Mouse (Mus musculus): ENCODE measurements at regions not wholly inside any gene's neighbourhood (a gene's known extent, or its start where the extent isn't known, plus 50 kb on each side); places are given as distances from the start of the nearest gene placed in this dataset.

GRCm38 (mm10) chr14:99521954-99522523 is 223.5 kb downstream of the Klf5 start:
- DNase-seq (ENCODE audit: low spot score), result no peak

GRCm38 (mm10) chr14:99535781-99536180 is 237.3 kb downstream of the Klf5 start:
- DNase-seq (ENCODE audit: low spot score), result no peak

- no peak for DNase-seq (ENCODE audit: low spot score)
Observed at GRCm38 (mm10) chr14:99537286-99537685, 238.8 kb downstream of the Klf5 start.

DNA sequence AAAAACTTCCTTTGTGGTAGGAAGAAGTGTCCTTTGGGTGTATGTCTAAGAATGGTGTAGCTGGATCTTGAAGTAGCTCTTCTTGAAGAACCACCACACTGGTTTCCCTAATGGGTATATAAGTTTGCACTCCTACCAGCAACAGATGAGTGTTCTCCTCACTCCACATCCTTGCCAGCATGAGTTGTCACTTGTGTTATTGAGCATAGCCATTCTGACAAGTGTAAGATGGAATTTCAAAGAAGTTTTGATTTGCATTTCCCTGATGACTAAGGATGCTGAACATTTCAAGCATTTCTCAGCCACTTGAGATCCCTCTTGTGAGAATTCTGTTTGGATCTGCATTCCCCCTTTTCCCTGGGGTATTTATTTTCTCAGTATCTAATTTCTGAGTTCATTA is 243.2 kb downstream of the Klf5 start:
- DNase-seq (ENCODE audit: low spot score), result no peak

GRCm38 (mm10) chr14:99547931-99548330 is 249.4 kb downstream of the Klf5 start:
- no peak for DNase-seq (ENCODE audit: low spot score)

GRCm38 (mm10) chr14:99548363-99549248 is 250.1 kb downstream of the Klf5 start:
- no peak for DNase-seq (ENCODE audit: low spot score)

GRCm38 (mm10) chr14:99564024-99564423 is 265.5 kb downstream of the Klf5 start:
- DNase-seq (ENCODE audit: low spot score), result no peak

DNA sequence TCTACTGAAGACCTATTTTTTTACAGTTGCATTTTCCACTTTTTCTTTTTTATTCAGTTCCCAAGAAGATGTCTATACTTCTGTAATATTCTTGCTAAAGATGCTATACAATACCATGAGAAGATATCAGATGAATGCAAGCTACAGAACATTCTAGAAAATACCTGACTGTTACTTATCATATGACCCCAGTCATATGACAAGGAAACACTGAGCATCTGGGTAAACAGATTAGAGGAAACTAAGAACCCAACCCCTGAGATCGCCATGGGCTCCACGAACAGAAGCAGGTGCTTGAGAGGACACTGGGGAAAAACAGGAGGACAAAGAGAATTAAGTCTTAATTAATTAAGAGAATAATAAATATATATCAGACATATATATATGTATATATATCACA is 275.7 kb downstream of the Klf5 start:
- no peak for DNase-seq (ENCODE audit: low spot score)

DNA sequence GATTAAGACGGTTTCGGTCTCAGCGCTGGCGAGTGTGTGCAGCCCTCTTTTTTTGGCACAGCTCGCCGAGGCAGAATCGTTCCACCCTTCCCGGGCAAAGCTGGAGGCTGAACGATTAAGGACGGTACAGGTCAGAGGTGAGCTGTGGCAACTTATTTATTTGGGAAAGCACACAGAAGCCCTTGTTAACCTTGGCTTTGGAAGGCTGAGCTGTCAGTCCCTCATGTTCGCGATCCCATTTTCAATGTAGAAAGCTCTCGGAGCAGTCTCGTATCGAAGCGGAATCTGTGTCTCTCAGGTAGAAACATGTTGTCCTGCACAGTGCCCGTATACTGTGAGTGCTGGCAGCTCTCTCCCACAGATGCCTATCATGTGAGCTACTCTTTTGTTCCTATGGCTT is 280.2 kb downstream of the Klf5 start:
- DNase-seq (ENCODE audit: low spot score), result peak; percentile 17

- DNase-seq (ENCODE audit: low spot score), result no peak
Observed at GRCm38 (mm10) chr14:99579271-99579759, 280.8 kb downstream of the Klf5 start.

- no peak for DNase-seq (ENCODE audit: low spot score)
Observed at GRCm38 (mm10) chr14:99579765-99580266, 281.3 kb downstream of the Klf5 start.

- no peak for DNase-seq (ENCODE audit: low spot score)
Observed at GRCm38 (mm10) chr14:99584144-99584543, 285.7 kb downstream of the Klf5 start.

GRCm38 (mm10) chr14:99586029-99586428 is 287.5 kb downstream of the Klf5 start:
- no peak for DNase-seq (ENCODE audit: low spot score)

DNA sequence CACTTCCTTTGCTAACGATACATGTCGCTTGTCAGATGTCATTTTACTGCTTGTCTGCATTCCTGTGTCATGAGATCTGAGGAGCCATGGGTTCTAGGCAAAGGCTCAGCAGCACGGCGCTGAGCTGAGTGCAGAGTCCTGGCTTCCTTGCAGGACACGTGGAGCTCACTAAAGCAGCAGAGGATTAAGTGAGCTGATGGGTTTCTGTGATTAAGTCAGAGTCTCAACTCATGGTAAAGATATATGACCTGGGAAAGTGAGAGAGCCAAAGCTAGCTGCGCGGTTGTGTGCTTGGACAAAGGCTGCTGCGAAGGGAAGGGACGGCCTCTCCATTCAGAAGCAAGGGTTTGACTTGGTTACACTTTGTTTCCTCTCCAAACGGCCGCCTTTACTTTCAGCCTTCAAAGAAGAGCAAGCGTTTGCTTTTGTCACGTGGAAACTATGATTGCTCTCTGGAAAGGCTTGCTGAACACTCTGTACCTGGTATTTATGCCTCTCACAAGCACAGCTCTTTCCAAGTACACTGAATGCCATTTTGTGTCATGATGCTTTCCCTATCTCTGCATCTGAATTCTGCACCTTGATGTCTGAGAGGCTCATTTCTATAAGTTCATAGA is 292.5 kb downstream of the Klf5 start:
- DNase-seq (ENCODE audit: low spot score), result no peak

- DNase-seq (ENCODE audit: low spot score), result no peak
Observed at GRCm38 (mm10) chr14:99592922-99593321, 294.4 kb downstream of the Klf5 start.

GRCm38 (mm10) chr14:99593864-99594263 is 295.4 kb downstream of the Klf5 start:
- DNase-seq (ENCODE audit: low spot score), result no peak

- no peak for DNase-seq (ENCODE audit: low spot score)
Observed at GRCm38 (mm10) chr14:99601900-99602299, 303.4 kb downstream of the Klf5 start.

GRCm38 (mm10) chr14:99603257-99603656 is 304.8 kb downstream of the Klf5 start:
- no peak for DNase-seq (ENCODE audit: low spot score)

DNA sequence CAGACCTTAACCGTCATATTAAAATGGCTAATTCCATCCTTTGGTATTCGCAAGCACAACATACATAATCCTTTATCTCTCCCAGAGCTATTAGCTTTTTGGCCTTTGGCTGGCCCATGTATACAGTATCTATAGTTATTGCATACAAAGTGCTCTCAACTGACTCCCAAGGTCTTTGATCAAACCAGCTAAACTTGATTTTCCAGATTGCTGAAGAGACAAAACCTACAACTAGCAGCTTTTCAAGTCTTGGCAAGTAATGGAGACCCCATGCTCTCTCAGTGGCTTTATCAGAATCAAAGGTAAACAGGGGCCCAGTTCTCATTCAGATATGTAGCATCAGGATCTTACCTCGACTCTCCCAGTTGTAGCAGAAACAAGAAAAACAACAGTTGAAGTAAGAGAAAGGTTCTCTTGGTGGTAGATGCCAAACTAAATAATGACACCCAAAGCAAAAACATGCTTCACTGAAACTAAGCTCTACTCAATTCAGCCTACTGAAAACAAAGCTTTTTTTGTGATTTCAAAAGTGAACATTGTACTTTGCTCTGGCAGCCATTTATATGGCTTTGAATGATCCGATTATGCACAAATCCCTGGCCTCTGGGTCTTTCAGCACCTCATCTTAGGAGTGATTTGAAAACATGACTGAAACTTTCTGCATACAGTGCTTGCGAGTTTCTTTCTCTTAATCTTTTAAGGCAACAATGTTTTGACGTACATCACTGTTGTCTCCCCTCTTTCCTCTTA is 307.0 kb downstream of the Klf5 start:
- DNase-seq (ENCODE audit: low spot score), result no peak

DNA sequence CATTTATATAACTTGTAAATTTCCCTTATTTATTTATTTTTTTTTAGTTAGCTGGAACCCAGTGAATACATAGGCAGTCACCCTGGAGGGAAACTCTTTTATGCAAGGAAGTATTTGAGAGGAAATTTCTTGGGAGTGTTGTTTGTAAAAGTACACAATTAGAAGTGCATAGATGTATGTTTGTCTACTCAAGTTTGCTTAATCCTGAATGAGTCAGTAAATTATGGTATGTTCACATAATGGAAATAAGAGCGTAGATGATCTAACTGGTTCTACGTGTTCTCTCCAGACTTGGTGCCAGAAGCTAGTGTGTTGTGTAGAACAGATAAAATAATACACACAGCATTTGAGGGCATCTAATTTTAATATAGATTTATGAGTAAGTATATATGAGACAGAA is 310.5 kb downstream of the Klf5 start:
- DNase-seq (ENCODE audit: low spot score), result no peak

DNA sequence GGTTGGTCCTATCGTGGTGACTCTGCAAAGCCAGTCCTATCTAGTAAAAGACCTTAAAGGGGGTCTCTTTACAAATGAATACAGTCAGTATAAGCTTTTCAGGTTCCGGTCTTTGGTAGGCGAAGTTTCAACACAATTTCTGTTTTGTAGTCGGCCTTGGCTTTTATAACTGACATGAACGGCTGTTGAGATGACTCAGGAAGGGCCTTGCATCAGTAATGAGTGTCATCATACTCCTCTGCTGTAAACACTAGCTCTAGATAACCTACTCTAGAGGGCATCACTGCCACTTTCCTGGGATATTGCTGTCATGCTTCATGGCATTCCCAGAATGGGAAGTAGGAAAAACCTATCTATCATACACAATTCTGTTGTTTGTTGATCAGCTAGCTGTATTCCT is 312.9 kb downstream of the Klf5 start:
- no peak for DNase-seq (ENCODE audit: low spot score)

DNA sequence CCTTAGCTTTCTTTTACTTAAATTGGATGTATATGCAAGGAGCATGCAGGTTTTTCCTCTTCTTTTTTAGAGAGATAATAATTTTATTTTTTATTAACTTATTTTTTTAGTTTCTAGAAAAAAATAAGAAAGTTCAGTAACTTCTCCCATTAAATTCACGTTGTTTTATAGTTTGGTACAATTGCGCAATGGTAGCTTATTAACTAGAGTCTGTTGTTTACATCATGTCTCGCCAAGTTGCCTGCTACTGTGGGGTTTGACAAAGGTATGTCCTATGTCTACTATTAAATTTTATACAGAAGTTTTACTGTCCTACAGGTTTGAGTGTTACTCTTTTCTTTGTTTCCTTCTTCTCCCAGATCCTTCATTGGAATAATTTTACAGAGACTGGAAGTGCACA is 313.6 kb downstream of the Klf5 start:
- DNase-seq (ENCODE audit: low spot score), result no peak

All from ovary, postnatal 14 days (tissue).